Mouse (Mus musculus) CH12.LX (cell line): ENCODE data around the gene Nfat5. TPM values are rescaled to one million over a fixed set of nuclear protein-coding genes. Genes with fewer than 3 reads are reported as not detected.

ENCODE experiments used
- DNase-seq: peaks from one replicate; pipeline ENCODE4 v3.0.0-alpha.2; 2013; ENCODE audit errors: extremely low read depth
- H3K27ac ChIP-seq: 2 replicates; pipeline ENCODE4 v1.5.1; 2012; ENCODE audit warnings: low read depth, mild to moderate bottlenecking, control low read depth, moderate library complexity; ENCODE audit not compliant: insufficient read depth
- H3K27me3 ChIP-seq: replicated peaks from 2 replicates; pipeline ENCODE3; 2012; ENCODE audit warnings: inconsistent platforms
- H3K36me3 ChIP-seq, 2 experiments: replicated peaks in 1 of 2; 2 replicates each; pipeline versions ENCODE3 to v1.6.1; 2012; ENCODE audit warnings: inconsistent platforms in 1 of 2, low read length in 1 of 2, mild to moderate bottlenecking in 1 of 2, mixed read lengths in 1 of 2, moderate library complexity in 1 of 2; ENCODE audit not compliant: control insufficient read depth in 1 of 2, insufficient read depth in 1 of 2
- H3K4me1 ChIP-seq, 2 experiments: 2 replicates each; pipeline ENCODE4 v1.6.1; 2012; ENCODE audit warnings: inconsistent platforms in 1 of 2, moderate library complexity in 1 of 2; ENCODE audit not compliant: insufficient read depth in 2 of 2, control insufficient read depth in 1 of 2
- H3K4me2 ChIP-seq: 2 replicates; pipeline ENCODE4 v1.6.1; 2012; ENCODE audit warnings: low read depth, mild to moderate bottlenecking, control low read depth; ENCODE audit not compliant: poor library complexity, insufficient read depth, severe bottlenecking
- H3K4me3 ChIP-seq, 3 experiments: fragments of 150-350 bp in 1 of 3; sonication (generic) in 1 of 3; replicated peaks in 1 of 3; 2 replicates each; pipeline versions ENCODE3 to v1.5.1; 2011 to 2012; ENCODE audit warnings: low read depth in 2 of 3, low read length in 2 of 3, mild to moderate bottlenecking in 2 of 3, moderate library complexity in 2 of 3, control low read depth in 1 of 3, improper control_type of control experiment in 1 of 3, inconsistent platforms in 1 of 3, mixed read lengths in 1 of 3; ENCODE audit not compliant: poor library complexity in 1 of 3
- H3K79me2 ChIP-seq: replicated peaks from 2 replicates; pipeline ENCODE4 v1.6.1; 2012; ENCODE audit warnings: mild to moderate bottlenecking, moderate library complexity; ENCODE audit not compliant: control insufficient read depth, poor library complexity, insufficient read depth, severe bottlenecking; ENCODE audit errors: extremely low read depth
- H3K9ac ChIP-seq: 2 replicates; pipeline ENCODE4 v1.6.1; 2012; ENCODE audit warnings: low read depth, mild to moderate bottlenecking, control low read depth, moderate library complexity; ENCODE audit not compliant: insufficient read depth
- H3K9me3 ChIP-seq: replicated peaks from 2 replicates; pipeline ENCODE3; 2012; ENCODE audit warnings: low read length, inconsistent platforms, mixed read lengths
- BHLHE40 ChIP-seq: IDR thresholded peaks from 2 replicates; pipeline ENCODE4 v1.6.1; 2011; ENCODE audit warnings: mild to moderate bottlenecking, low read depth, low read length, improper control_type of control experiment
- CHD1 ChIP-seq: IDR thresholded peaks from 2 replicates; pipeline ENCODE4 v1.6.1; 2012; ENCODE audit warnings: low read depth, low read length, improper control_type of control experiment, inconsistent platforms
- GABPA ChIP-seq: IDR thresholded peaks from 2 replicates; pipeline ENCODE4 v1.6.1; 2012; ENCODE audit warnings: low read depth, low read length, improper control_type of control experiment, inconsistent platforms; ENCODE audit not compliant: insufficient replicate concordance
- JUND ChIP-seq: conservative IDR thresholded peaks from 2 replicates; pipeline ENCODE4 v1.6.1; 2011; ENCODE audit warnings: low read depth, low read length, improper control_type of control experiment
- MAFK ChIP-seq: IDR thresholded peaks from 2 replicates; pipeline ENCODE4 v1.6.1; 2011; ENCODE audit warnings: low read length, improper control_type of control experiment; ENCODE audit not compliant: insufficient replicate concordance
- MEF2A ChIP-seq: IDR thresholded peaks from 2 replicates; pipeline ENCODE4 v1.6.1; 2014; ENCODE audit warnings: low read depth, mild to moderate bottlenecking, inconsistent platforms, low read length, improper control_type of control experiment, borderline replicate concordance
- MXI1 ChIP-seq: IDR thresholded peaks from 2 replicates; pipeline ENCODE4 v1.6.1; 2011; ENCODE audit warnings: mild to moderate bottlenecking, low read depth, low read length, improper control_type of control experiment
- MYC ChIP-seq: IDR thresholded peaks from 2 replicates; pipeline ENCODE4 v1.6.1; 2011; ENCODE audit warnings: low read depth, mild to moderate bottlenecking, improper control_type of control experiment, low read length
- POLR2A ChIP-seq: IDR thresholded peaks from 2 replicates; pipeline ENCODE4 v1.6.1; 2011; ENCODE audit warnings: low read depth, mild to moderate bottlenecking, improper control_type of control experiment, low read length
- SIN3A ChIP-seq: IDR thresholded peaks from 2 replicates; pipeline ENCODE4 v1.6.1; 2012; ENCODE audit warnings: low read length, improper control_type of control experiment, inconsistent platforms
- SMC3 ChIP-seq: IDR thresholded peaks from 2 replicates; pipeline ENCODE4 v1.6.1; 2011; ENCODE audit warnings: low read depth, low read length, improper control_type of control experiment
- TBP ChIP-seq: conservative IDR thresholded peaks from 2 replicates; pipeline ENCODE4 v1.6.1; 2011; ENCODE audit warnings: low read depth, low read length, improper control_type of control experiment
- TCF12 ChIP-seq: IDR thresholded peaks from 2 replicates; pipeline ENCODE4 v1.6.1; 2014; ENCODE audit warnings: low read depth, mild to moderate bottlenecking, inconsistent platforms, low read length, improper control_type of control experiment
- UBTF ChIP-seq: IDR thresholded peaks from 2 replicates; pipeline ENCODE4 v1.6.1; 2012; ENCODE audit warnings: low read depth, mild to moderate bottlenecking, inconsistent platforms, low read length, improper control_type of control experiment, moderate library complexity
- ZC3H11A ChIP-seq: IDR thresholded peaks from 2 replicates; pipeline ENCODE4 v1.6.1; 2012; ENCODE audit warnings: low read depth, mild to moderate bottlenecking, inconsistent platforms, low read length, improper control_type of control experiment
- ZKSCAN1 ChIP-seq: IDR thresholded peaks from 2 replicates; pipeline ENCODE4 v1.6.1; 2012; ENCODE audit warnings: low read depth, inconsistent platforms, low read length, improper control_type of control experiment, borderline replicate concordance
- ZNF384 ChIP-seq: IDR thresholded peaks from 2 replicates; pipeline ENCODE4 v1.6.1; 2012; ENCODE audit warnings: low read depth, low read length, improper control_type of control experiment, inconsistent platforms
- dilution Hi-C: fragments of 300-500 bp; cut with MboI; formaldehyde crosslinking; loops from 2 replicates; pipeline ENCODE4 v1.14.3; 2020; ENCODE audit warnings: low sequenced_read_pairs; ENCODE audit not compliant: extremely low pct_unique_long_range_greater_than_20kb, extremely low pct_ligation_motif_present
- in situ Hi-C: fragments of 300-500 bp; cut with MboI; formaldehyde crosslinking; loops from 3 replicates; pipeline ENCODE4 v1.14.3; 2019; ENCODE audit warnings: low sequenced_read_pairs, low pct_ligation_motif_present, low pct_unique_long_range_greater_than_20kb, mixed read lengths
- polyA plus RNA-seq: library from polyadenylated mRNA; unstranded; fragments of >175 nt; gene quantifications from 2 replicates; pipeline ENCODE4 v1.2.1, GENCODE M21; 2012; ENCODE audit warnings: low read depth; ENCODE audit not compliant: insufficient read length
- total RNA-seq, 2 experiments: library from RNA; depleted of rRNA; stranded (reverse); fragments of 300-350 nt in 1 of 2; fragments of >200 nt in 1 of 2; gene quantifications; 2 replicates each; pipeline ENCODE4 v1.2.3; 2012 to 2014

Nfat5 gene
- total and polyA plus RNA-seq, 3 experiments, result 13.2 to 36.2 (median 18.6) TPM

DNA sequence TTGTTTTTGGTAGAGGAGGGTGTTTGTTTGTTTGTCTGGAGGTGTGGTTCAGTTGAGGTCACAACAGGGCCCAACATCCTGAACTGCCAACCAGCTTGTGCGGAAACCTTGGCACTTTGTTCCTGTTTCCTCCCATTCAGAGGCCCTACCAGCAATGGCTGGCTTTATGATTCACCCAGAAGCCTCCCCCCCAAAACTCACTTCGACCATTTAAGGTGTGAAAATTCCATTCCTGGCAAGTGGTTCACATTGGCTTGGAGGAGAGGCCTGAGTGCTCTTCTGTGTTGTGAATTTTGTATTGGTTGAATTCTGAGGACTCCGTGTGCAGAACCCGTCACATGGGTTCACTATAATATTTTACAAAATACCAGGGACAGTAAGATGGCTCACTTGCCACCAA is 32.1 kb upstream of the Nfat5 start:
- H3K36me3 ChIP-seq, result no peaks in the 10 kb centered on the region
- no peaks in the 10 kb centered on the region for H3K27me3 ChIP-seq
- dilution Hi-C loops, result no loop called here
- TF ChIP-seq ZNF384 (no peak), SIN3A (no peak), ZC3H11A (no peak), MAFK (no peak)
- in situ Hi-C loops, result no loop called here
- H3K79me2 ChIP-seq, result no peaks in the 10 kb centered on the region
- DNase-seq, result no peak
- H3K4me3 ChIP-seq, result no peak overlapping the region
- no peak overlapping the region for H3K27ac ChIP-seq
- H3K9ac ChIP-seq, result no peak overlapping the region
- H3K4me1 ChIP-seq, result no peaks in the 10 kb centered on the region
- H3K4me2 ChIP-seq, result no peak overlapping the region
- no peaks in the 10 kb centered on the region for H3K9me3 ChIP-seq

GRCm38 (mm10) chr8:107262046-107262705 is 31.1 kb upstream of the Nfat5 start:
- Histone ChIP-seq H3K9me3 (no peaks in the 10 kb centered on the region), H3K27ac (no peak overlapping the region), H3K27me3 (no peaks in the 10 kb centered on the region), H3K36me3 (no peaks in the 10 kb centered on the region), H3K4me3 (no peak overlapping the region), H3K79me2 (no peaks in the 10 kb centered on the region), H3K4me1 (no peaks in the 10 kb centered on the region), H3K9ac (no peak overlapping the region), H3K4me2 (no peak overlapping the region)
- TF ChIP-seq JUND (no peak), UBTF (no peak), MYC (no peak), CHD1 (no peak), BHLHE40 (no peak), GABPA (no peak), MXI1 (no peak), MEF2A (no peak), TBP (no peak), SMC3 (no peak), ZKSCAN1 (no peak), TCF12 (no peak), POLR2A (no peak)
- dilution Hi-C loops (no loop called here), in situ Hi-C loops (no loop called here)
- no peak for DNase-seq
